Mouse (Mus musculus) hindbrain, embryonic 11.5 days (tissue): ENCODE measurements around the gene Zfp775. TPM values are rescaled to one million over a fixed set of nuclear protein-coding genes. Genes with fewer than 3 reads are reported as not detected.
A peak's percentile ranks its signal among the peaks of the same experiment; 100 is the strongest.

Experiments used
- ATAC-seq: fragments of 200-750 bp; cut with Nextera tagmentation; 2 replicates; pipeline ENCODE4 v1.8.0; 2017; ENCODE audit warnings: mild to moderate bottlenecking, moderate TSS enrichment, moderate library complexity; ENCODE audit not compliant: low FRiP score
- DNase-seq: peaks from one replicate; pipeline ENCODE4 v3.0.0-alpha.2; 2015; ENCODE audit warnings: low spot score
- H3K27ac ChIP-seq: fragments of 300-500 bp; sonication (generic); 2 replicates; pipeline ENCODE4 v1.5.1; 2014; ENCODE audit warnings: mild to moderate bottlenecking, low read depth, low read length
- H3K27me3 ChIP-seq: fragments of 300-500 bp; sonication (generic); 2 replicates; pipeline ENCODE4 v1.6.1; 2014; ENCODE audit warnings: mild to moderate bottlenecking, low read length, moderate library complexity, mixed read lengths; ENCODE audit not compliant: control insufficient read depth, insufficient read depth
- H3K36me3 ChIP-seq: fragments of 300-500 bp; sonication (generic); 2 replicates; pipeline ENCODE4 v1.6.1; 2014; ENCODE audit warnings: mild to moderate bottlenecking, low read length, moderate library complexity, mixed read lengths; ENCODE audit not compliant: control insufficient read depth, insufficient read depth
- H3K4me1 ChIP-seq: fragments of 300-500 bp; sonication (generic); replicated peaks from 2 replicates; pipeline ENCODE4 v1.6.1; 2014; ENCODE audit warnings: low read length, mixed read lengths; ENCODE audit not compliant: control insufficient read depth, insufficient read depth
- H3K4me2 ChIP-seq: fragments of 300-500 bp; sonication (generic); replicated peaks from 2 replicates; pipeline ENCODE4 v1.6.1; 2014; ENCODE audit warnings: mild to moderate bottlenecking, low read depth, low read length
- H3K4me3 ChIP-seq: fragments of 300-500 bp; sonication (generic); 2 replicates; pipeline ENCODE4 v1.5.1; 2014; ENCODE audit warnings: low read depth, low read length
- H3K9ac ChIP-seq: fragments of 300-500 bp; sonication (generic); 2 replicates; pipeline ENCODE4 v1.6.1; 2014; ENCODE audit warnings: low read depth, low read length
- H3K9me3 ChIP-seq: fragments of 300-500 bp; sonication (generic); 2 replicates; pipeline ENCODE4 v1.6.1; 2016; ENCODE audit warnings: low read length; ENCODE audit not compliant: control insufficient read depth
- WGBS: fragments of 180-500 bp; shearing (Covaris S2); extraction: QIAGEN DNeasy Blood & Tissue Kit; methylation state at CpG from one replicate; pipeline ENCODE4 v1.1.7; 2014; 5-methylcytosine and 5-hydroxymethylcytosine counted together
- polyA plus RNA-seq: library from polyadenylated mRNA; unstranded; fragments of >200 nt; fragmentation: Nextera tagmentation; extraction: Ambion mirVana; gene quantifications from 2 replicates; pipeline ENCODE4 v1.2.1, GENCODE M21; 2014

The Zfp775 gene
- polyA plus RNA-seq, 1 experiment from 2014 or later: 7.7 TPM

- H3K27me3 ChIP-seq: no peaks in the 10 kb centered on the region
- H3K27ac ChIP-seq: no peak overlapping the region
- H3K4me3 ChIP-seq: peak overlapping the region; percentile 86
- 100% methylated on average over 1 of the region's 1 CpGs for WGBS
- DNase-seq (no peak), ATAC-seq (no peak)
- H3K4me1 ChIP-seq: 0 out of 2 replicates have a peak, but pooled peaks cover 5% of the 10 kb centered on the region
- peak overlapping the region; percentile 87; the same call in 1 of the 2 replicates for H3K9ac ChIP-seq
- peaks cover 21% of the 10 kb centered on the region for H3K36me3 ChIP-seq
- H3K9me3 ChIP-seq: no peaks in the 10 kb centered on the region
- peak overlapping the region; percentile 63 for H3K4me2 ChIP-seq
These were observed 6.6 kb upstream of the Zfp775 start for GRCm38 (mm10) chr6:48595278-48595677.

GRCm38 (mm10) chr6:48596545-48597232 is 5.2 kb upstream of the Zfp775 start:
- 95% methylated on average over 45 of the region's 45 CpGs for WGBS
- H3K9ac ChIP-seq: no peak overlapping the region

GRCm38 (mm10) chr6:48597233-48597625 is 4.6 kb upstream of the Zfp775 start:
- ATAC-seq (no peak), DNase-seq (no peak)
- Histone ChIP-seq H3K4me2 (no peak overlapping the region), H3K27me3 (no peaks in the 10 kb centered on the region), H3K27ac (no peak overlapping the region), H3K36me3 (peaks cover 21% of the 10 kb centered on the region), H3K9ac (no peak overlapping the region), H3K4me3 (no peak overlapping the region), H3K9me3 (no peaks in the 10 kb centered on the region), H3K4me1 (0 out of 2 replicates have a peak, but pooled peaks cover 8% of the 10 kb centered on the region)
- 97% methylated on average over 26 of the region's 27 CpGs for WGBS

More at GRCm38 (mm10) chr6:48596545-48597232, 5.2 kb upstream of the Zfp775 start:
- no peak for ATAC-seq
- H3K36me3 ChIP-seq: peaks cover 21% of the 10 kb centered on the region
- no peak overlapping the region for H3K4me3 ChIP-seq
- no peak for DNase-seq
- H3K27ac ChIP-seq: no peak overlapping the region
- no peak overlapping the region for H3K4me2 ChIP-seq
- 0 out of 2 replicates have a peak, but pooled peaks cover 8% of the 10 kb centered on the region for H3K4me1 ChIP-seq
- H3K27me3 ChIP-seq: no peaks in the 10 kb centered on the region
- H3K9me3 ChIP-seq: no peaks in the 10 kb centered on the region

GRCm38 (mm10) chr6:48600594-48600993 is 1.3 kb upstream of the Zfp775 start:
- H3K36me3 ChIP-seq: peaks cover 21% of the 10 kb centered on the region
- H3K9me3 ChIP-seq: no peaks in the 10 kb centered on the region
- H3K27ac ChIP-seq: 0 out of 2 replicates have a peak overlapping the region, but pooled peaks have one; percentile 86
- H3K9ac ChIP-seq: no peak overlapping the region
- DNase-seq (no peak), ATAC-seq (no peak)
- WGBS: 90% methylated on average over 1 of the region's 1 CpGs
- no peak overlapping the region for H3K4me3 ChIP-seq
- no peak overlapping the region for H3K4me2 ChIP-seq
- 0 out of 2 replicates have a peak, but pooled peaks cover 3% of the 10 kb centered on the region for H3K4me1 ChIP-seq
- no peaks in the 10 kb centered on the region for H3K27me3 ChIP-seq

GRCm38 (mm10) chr6:48602080-48602741 is 348 bp downstream of the Zfp775 start:
- WGBS: 2% methylated on average over 28 of the region's 28 CpGs

GRCm38 (mm10) chr6:48608124-48608523 is 6.3 kb downstream of the Zfp775 start:
- Histone ChIP-seq H3K4me2 (no peak overlapping the region), H3K9me3 (no peaks in the 10 kb centered on the region), H3K27me3 (no peaks in the 10 kb centered on the region), H3K36me3 (no peaks in the 10 kb centered on the region; the same call in 1 of the 2 replicates), H3K9ac (no peak overlapping the region), H3K27ac (no peak overlapping the region), H3K4me3 (no peak overlapping the region), H3K4me1 (no peaks in the 10 kb centered on the region)
- DNase-seq: no peak
- WGBS: 66% methylated on average over 2 of the region's 2 CpGs
- no peak for ATAC-seq

More at GRCm38 (mm10) chr6:48602080-48602741, 348 bp downstream of the Zfp775 start:
- Histone ChIP-seq H3K27ac (peak overlapping the region; percentile 86), H3K4me2 (peak overlapping the region; percentile 86), H3K27me3 (no peaks in the 10 kb centered on the region), H3K4me3 (peak overlapping the region; percentile 80), H3K4me1 (0 out of 2 replicates have a peak, but pooled peaks cover 3% of the 10 kb centered on the region), H3K9me3 (no peaks in the 10 kb centered on the region), H3K9ac (peak overlapping the region; percentile 92), H3K36me3 (peaks cover 10% of the 10 kb centered on the region)
- no peak for DNase-seq
- peak; percentile 83 for ATAC-seq

- 45% methylated on average over 7 of the region's 7 CpGs for WGBS
- Histone ChIP-seq H3K36me3 (peaks cover 4% of the 10 kb centered on the region; the same call in 1 of the 2 replicates), H3K4me2 (no peak overlapping the region), H3K4me1 (no peaks in the 10 kb centered on the region), H3K4me3 (no peak overlapping the region), H3K27me3 (no peaks in the 10 kb centered on the region), H3K27ac (no peak overlapping the region), H3K9me3 (no peaks in the 10 kb centered on the region), H3K9ac (no peak overlapping the region)
- DNase-seq (no peak), ATAC-seq (no peak)
These were observed 7.6 kb downstream of the Zfp775 start for GRCm38 (mm10) chr6:48609512-48609911.

- Histone ChIP-seq H3K9me3 (no peaks in the 10 kb centered on the region), H3K4me2 (no peak overlapping the region), H3K9ac (no peak overlapping the region), H3K4me1 (no peaks in the 10 kb centered on the region), H3K27ac (no peak overlapping the region), H3K27me3 (no peaks in the 10 kb centered on the region), H3K36me3 (peaks cover 4% of the 10 kb centered on the region; the same call in 1 of the 2 replicates), H3K4me3 (no peak overlapping the region)
- no peak for ATAC-seq
- DNase-seq: no peak
- 90% methylated on average over 3 of the region's 3 CpGs for WGBS
These were observed 8.8 kb downstream of the Zfp775 start for GRCm38 (mm10) chr6:48610657-48611056.
